Mouse (Mus musculus) left cerebral cortex, postnatal 10 days (tissue): ENCODE measurements at regions not wholly inside any gene's neighbourhood (a gene's known extent, or its start where the extent isn't known, plus 50 kb on each side); places are given as distances from the start of the nearest gene placed in this dataset.

Experiments
- DNase-seq, 2 experiments: peaks; one replicate each; pipeline ENCODE4 v3.0.0; 2021 to 2022; ENCODE audit warnings: low spot score in 2 of 2, mixed read lengths in 1 of 2; ENCODE audit errors: extremely low spot score in 1 of 2
- intact Hi-C: fragments of 180-260 bp; cut with DNase I; formaldehyde crosslinking; loops from one replicate; pipeline ENCODE4 v1.15.1; 2025

DNA sequence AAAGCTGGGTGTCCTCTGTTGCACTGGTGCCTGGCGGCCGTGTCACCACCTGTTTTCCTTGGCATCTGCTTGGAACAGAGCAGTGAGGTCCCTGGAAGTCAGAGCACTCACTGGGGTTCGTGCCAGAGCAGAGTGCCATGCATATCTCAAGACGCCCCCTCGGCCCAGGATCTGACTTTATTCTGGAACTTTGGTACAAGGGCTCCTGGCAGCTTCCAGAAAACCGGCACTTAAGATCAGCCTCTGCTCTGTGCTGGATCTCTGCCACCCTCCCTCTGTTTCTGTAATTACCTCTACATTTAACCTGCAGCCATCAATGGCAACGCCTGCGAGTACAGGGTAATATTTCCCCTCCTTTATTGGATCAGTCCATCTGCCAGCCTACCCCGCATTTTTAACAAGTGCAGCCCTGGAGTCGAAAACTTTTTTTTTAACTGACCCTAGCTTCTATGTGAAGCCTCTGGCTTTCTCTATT lies 416.9 kb downstream of the Nr2f2 start:
- intact Hi-C loops, result no loop called here
- DNase-seq, result no peak

DNA sequence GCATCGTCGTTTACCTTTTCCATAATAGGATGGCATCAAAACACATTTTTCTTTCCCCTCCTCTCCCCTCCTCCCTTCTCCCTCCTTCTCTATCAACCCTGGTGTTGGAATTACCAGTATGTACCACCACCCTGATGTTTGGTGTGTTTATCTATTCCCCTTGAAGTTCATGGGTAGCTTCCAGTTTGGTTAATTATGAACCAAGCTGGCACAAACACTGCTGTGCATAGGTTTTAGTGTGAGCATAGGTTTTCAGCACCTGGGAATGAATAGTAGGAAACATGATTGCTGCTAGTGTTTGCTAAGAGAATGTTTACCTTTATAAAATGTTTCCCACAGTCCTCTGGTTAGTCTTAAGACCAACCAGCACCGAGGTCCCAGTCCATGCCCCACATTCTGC lies 420.1 kb downstream of the Nr2f2 start:
- intact Hi-C loops, result no loop called here
- no peak for DNase-seq

DNA sequence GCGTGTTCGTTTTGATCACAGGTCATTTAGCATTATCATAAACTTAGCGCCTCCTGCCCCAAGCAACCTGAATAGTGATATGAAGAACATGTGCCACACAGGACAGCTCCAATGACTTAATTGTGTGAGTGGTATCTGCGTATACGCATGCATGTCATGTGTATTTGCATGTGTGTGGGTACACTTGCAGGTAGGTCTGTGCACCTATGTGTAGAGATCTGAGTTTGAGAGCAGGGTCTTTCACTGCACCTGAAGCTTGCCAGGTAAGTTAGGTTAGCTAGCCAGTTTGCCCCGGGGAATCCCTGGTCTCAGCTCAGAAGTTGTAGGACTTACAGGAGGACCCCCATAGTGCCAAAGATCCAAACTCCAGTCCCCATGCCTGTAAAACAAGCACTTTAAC lies 424.7 kb downstream of the Nr2f2 start:
- no peak for DNase-seq
- intact Hi-C loops, result no loop called here

DNA sequence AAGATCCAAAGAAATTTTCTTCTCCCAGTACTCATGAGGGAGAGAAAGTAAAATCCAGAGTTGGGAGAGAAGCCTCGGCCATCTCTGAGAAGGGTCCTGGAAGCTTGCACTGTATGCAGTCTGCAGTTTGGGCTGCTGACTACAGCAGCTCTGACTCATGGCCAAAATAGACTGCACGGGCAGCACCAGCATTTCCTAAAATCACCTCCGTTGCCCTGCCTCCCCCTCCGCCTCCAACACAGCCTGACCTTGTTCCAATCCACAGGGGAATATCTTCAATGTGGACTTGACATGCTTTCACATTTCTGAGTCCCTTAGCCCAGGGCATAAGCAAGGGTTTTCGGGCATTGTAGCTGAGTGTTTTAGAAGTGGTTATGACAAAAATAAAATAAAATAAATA lies 441.3 kb downstream of the Nr2f2 start:
- intact Hi-C loops, result no loop called here

DNA sequence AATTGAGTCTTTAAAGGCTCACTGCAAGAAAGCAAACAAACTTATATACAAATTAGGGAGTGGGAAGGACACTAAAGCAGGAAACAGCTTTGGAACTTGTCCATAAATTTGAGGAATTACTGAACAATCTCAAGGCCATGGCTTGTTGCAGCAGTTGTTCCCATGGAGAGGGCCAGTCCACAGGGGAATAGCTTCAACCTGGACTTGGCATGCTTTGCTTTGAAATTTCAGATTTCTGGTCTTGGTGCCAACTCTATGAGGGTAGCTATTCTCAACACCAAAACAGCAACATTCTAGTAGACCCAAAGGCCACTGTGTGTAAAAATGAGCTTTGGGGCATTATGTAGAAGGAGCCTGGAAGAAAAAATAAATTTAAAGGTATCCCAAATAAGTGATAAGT lies 442.0 kb downstream of the Nr2f2 start:
- intact Hi-C loops, result no loop called here
- DNase-seq, result no peak

More for the DNA sequence above, 441.3 kb downstream of the Nr2f2 start:
- no peak for DNase-seq

DNA sequence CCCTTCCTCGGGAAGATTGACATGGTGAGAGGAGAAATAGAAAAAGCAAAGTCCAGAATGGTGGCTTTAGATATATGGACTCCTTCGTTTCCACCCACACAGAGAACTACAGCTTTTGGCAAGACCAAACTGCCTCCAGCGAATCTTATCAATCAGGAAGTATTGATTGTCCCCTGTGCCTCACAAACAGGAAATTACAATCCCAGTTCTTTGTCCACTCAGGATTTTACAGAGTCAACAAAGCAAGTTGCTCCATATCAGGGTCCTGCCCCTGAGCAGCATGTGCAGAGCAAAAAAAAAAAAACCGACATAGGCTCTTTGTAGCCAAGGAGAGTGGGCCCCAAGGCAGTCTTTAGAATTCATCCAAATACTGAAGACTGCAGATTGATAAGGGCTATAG lies 454.8 kb downstream of the Nr2f2 start:
- intact Hi-C loops, result no loop called here
- DNase-seq, result no peak

DNA sequence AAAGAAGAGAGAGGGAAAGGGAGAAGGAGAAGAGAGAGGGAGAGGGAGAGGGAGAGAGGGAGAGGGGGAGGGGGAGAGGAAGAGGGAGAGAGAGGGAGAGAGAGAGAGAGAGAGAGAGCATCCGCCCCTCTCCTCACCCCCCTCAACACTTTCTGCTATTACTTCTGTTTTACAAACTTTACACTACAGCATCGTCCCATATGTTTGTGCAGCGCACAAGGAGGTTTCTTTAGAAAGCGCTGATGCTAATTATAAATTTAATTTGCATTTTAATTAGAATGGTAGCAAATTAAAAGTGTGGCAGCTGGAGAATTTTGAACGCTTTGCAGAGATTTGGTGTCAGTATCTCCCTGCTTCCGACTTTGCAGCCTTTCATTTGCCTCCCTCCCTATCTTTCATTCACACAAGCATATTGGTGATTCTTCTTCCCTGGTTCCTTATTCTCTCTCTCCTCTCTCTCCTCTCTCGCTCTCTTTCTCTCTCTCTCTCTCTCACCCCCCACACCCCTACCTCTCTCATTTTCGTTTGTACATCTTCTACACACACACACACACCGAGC lies 476.0 kb downstream of the Nr2f2 start:
- DNase-seq, result peak in 1 of 2 experiments; percentile 5
- intact Hi-C loops, result no loop called here

DNA sequence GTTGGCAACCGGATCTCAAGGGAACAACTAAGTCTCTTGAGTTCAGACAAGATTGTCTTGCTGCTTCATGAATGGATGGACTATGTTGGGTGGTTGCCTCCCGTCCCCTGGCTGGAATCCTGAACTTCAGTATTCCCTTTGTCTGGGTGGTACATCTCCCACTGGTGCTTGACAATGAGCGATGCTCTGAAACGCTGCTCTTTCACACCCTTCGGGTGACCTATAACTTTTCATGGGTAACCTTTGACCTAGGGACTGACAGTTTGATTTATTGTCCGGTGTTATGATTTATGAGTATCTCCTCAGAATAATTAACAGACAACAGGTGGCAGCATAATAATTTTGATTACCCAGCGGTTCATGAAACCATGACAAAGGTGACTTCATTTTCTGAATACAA lies 478.3 kb downstream of the Nr2f2 start:
- intact Hi-C loops, result no loop called here
- no peak for DNase-seq

DNA sequence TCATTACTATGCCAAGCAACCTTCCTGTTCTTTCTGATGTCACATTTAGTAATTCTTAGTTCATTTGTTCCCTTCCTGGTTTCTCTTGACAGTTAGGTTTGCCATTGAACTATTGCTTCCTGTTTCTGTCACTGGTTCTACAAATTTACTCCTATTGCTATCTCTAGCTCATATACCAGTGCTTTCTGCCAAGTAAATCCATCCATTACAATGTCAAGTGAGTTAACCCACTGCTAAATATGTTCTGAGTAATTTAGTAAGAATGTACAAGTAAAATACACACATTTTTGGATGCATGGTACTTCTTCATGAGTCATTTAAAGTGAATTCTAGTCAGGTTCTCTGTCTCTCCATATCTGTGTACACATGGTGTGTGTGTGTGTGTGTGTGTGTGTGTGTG lies 489.5 kb downstream of the Nr2f2 start:
- DNase-seq, result no peak
- intact Hi-C loops, result no loop called here

DNA sequence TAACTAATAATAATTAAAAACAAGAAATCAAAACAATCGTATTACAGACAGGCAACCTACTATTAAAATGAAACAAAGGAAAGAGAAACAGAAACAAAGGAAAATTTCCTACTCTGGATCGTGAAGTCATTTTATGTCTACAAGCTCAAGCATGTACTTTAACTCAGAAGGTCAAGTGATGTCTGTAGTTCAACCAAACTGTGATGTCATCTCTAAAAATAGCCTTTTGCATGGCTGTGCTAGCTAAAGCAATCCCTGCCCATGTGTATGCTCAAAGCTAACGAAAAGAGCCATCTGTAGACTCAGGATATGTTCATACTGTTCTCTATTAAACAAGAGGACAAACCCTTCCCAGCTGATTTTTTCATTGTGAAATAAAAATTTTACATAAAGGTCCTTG lies 500.7 kb downstream of the Nr2f2 start:
- intact Hi-C loops, result no loop called here
- no peak for DNase-seq

DNA sequence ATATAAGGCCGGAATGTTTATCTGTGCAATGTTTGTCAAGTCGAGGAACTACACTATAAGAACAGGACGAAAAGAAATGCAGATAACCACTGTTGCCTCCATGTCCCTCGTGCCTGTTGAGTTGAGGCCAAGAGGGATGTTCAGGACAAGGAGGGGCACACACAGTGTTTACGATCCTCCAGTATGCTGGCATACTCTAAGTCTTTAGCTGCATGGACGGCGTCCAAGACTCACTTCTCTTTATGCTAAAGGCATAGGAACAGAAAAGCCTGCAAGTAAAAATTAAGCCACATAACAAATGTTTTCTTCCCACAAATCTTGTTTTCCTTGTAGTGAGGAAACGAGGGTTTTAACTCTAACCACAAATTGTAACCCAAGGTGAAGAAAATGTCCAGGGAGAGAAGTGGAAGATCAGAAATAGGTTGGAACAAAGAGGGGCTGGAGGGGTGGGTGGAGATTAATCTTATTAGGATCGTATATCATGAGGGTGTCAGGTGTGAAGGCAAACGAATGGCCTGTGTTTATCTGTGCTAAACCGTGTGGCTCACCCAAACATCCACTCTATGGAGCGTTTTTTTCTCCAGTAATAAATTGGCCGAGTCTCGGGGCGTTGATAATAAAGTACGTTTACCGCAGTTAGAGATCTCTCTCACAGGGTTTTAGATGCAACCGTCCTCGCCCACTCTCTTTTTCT lies 521.8 kb downstream of the Nr2f2 start:
- peak; percentile 11 to 13 for DNase-seq
- intact Hi-C loops, result no loop called here

DNA sequence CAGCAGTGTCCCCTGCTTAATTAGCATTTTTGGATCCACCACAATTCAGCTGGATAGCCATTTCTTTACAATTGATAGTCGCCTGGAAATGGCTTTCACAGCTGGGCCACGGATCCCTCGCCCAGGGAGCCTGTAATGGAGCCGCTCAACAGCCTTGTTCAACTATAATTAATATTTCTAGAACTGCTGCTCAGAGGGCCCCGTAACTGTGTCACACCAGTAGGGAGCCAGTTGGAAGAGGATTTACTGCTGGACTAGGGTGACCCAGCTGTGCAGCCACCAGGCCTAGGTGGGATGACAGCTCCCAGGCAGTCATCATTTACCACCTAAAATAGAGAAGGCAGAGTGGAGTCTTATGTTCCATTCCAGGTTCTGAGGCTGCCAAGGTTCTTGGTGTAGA lies 529.2 kb downstream of the Nr2f2 start:
- DNase-seq, result no peak
- intact Hi-C loops, result no loop called here

DNA sequence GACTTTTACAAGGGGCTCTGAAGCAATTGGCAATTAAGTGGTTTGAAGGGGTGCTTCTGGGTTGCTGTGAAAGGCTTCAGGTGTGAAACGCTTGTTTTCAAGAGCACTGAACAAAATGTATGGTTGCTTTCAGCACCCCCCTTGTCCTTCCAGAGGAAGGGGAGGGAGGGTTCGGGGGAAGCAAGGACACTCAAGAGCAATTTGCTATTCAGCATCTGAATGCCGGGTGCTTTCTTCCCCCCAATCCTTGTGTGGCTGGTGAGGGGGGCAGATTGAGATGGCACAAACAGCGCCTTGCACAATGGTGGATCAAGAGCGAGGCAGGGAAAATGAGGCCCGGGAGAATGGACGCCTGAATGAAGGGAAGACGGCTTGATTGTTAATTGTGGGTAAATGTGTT lies 539.3 kb downstream of the Nr2f2 start:
- intact Hi-C loops, result no loop called here
- DNase-seq, result no peak

DNA sequence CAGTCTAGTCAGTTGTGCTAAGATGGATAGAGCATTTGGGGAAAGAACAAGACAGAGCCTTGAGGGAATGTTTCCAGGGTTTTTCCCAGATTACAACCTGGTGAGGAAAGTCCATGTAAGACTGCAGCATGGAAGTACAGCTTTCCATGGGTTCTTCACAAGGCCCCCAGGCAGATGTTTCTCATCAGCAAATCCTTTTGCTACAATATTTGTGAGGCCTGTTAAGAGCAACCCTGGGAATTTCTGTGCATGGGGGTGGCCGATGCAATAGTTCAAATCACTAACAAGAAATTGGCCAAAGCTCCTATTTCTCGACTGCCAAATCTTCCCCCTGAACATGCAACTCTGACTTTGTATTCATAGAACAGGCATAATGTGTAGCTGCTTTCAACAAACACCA lies 546.0 kb downstream of the Nr2f2 start:
- DNase-seq, result no peak
- intact Hi-C loops, result no loop called here

DNA sequence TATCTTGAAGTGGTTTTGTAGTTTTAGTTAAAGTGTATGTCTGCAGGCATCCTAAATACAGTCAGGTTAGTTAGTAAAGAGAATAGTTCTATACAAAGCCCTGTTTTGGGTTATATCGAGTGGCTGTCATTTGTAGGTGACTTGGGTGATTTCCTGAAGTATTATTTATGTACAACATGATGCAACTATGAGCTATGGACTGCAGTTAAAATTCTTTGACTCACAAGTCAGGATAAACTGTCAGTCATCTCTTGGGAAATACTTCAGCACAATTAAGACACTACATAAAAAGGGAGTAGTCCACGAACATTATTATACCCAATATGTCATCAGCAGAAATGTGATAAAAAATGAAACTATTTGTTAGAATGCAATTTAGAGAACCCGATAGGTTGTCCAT lies 554.2 kb downstream of the Nr2f2 start:
- intact Hi-C loops, result loop anchor here (1.0 to 10.0 kb wide), 2 partner anchors 292 to 523 kb away; no protein-coding TSS in a partner anchor

DNA sequence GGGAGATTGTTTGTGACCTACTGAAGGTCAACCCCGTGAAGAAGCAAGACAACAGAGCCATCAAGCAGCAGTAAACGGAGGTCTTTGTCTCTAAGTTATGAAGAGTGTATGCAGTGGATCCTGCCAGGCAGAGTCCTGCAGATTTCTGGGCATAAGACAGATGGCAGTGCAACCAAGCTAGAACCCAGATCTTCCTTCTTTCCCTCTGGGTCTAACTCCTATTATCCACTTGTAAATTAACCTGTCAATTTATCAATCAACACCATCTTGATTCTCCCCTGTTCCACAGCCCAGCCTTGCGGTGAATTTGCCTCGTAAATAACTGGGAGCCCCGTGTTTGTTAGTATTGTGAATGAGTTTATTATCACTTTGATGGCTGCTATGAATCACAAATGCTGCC lies 555.7 kb downstream of the Nr2f2 start:
- DNase-seq, result peak; percentile 14
- intact Hi-C loops, result loop anchor here (10.0 kb wide), 1 partner anchor 294 kb away; no protein-coding TSS in a partner anchor

More for the DNA sequence above, 554.2 kb downstream of the Nr2f2 start:
- no peak for DNase-seq

DNA sequence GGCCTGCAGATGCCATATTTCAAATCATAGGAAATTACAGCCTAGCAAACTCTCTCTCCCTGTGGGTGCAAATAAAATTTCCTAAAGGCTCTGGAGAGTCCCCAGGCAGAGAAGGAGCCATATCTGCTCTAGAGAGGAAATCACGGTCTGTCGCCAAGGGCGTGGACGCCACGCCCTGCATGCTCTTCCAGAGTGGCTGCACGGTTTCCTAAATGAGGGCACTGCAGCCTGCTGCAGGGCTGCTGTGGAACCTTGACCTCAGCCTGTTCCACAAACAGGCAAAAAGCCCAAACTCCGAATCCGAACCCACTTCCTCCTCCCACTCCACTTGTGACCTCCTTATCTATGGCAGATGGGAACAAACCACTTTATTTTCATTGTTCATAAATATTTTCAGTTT lies 559.3 kb downstream of the Nr2f2 start:
- DNase-seq, result no peak
- intact Hi-C loops, result no loop called here

DNA sequence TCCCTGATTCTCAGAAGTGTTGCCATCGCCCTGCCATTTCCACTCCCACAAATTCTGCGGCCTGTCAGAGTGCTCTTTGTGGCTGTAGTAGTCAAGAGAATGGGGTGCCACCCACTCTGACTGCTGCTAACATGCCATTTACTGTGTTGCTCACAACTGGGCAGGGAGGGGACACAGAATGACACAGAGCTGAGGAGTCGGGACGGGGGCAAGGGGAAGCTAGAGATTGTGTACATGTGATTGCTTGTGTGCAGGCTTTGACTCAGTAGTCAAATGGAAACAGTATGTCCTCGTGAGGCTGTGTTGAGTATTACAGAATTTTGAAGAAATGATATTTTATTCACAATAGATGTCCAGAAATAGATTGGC lies 595.6 kb downstream of the Nr2f2 start:
- no peak for DNase-seq
- intact Hi-C loops, result no loop called here

DNA sequence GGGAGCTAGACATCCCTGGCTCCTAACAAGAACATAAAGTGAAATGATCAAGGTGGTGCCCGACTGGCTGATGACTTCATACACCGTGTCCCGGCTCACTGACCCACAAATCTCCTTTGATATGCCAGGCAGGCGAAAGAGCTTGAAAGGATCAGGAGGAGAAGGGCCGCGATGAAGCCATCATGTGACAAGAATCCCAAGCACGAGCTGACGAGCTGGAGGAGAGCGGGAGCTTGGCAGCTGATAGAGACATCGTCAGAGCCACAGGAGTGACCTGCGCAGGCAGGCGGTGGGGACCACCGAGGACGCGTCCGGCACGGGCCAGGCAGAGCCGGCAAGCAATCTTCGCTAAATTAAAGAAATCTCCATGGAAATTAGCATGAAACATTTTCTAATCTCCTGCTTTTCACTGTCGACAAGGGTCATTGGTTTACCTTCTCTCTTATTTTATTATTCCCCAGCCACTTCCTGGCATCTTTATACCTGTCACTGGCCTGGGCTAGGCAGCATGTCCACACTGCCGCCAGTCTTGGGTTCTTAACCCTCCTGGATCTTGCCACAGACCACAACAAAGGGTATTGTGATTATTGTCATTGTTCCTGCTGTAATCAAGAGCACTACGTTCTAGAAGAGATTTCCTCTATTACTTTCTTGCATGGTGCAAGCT lies 596.1 kb downstream of the Nr2f2 start:
- intact Hi-C loops, result no loop called here
- DNase-seq, result peak in 1 of 2 experiments; percentile 13

DNA sequence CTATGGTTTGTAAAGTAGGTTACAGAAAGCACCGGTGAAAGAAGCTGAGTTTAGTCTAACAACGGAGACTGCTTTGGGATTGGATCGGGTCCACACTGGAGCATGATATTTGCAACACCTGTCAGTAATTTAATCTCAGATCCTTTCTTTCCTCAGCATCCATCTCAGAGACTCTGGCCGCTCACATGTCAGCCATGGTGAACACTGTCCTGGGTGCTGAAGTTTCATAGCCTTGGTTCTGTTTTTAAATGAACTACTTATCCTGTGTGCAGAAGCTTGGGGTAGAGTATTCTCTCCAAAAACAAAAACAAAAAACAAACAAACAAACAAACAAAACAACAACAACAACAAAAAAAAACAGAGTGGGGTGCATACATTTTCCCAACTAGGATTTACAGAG lies 600.1 kb downstream of the Nr2f2 start:
- no peak for DNase-seq
- intact Hi-C loops, result no loop called here
